Comparison of ENCODE assay signal across 17 mouse cellular contexts in the genomic region with DNA sequence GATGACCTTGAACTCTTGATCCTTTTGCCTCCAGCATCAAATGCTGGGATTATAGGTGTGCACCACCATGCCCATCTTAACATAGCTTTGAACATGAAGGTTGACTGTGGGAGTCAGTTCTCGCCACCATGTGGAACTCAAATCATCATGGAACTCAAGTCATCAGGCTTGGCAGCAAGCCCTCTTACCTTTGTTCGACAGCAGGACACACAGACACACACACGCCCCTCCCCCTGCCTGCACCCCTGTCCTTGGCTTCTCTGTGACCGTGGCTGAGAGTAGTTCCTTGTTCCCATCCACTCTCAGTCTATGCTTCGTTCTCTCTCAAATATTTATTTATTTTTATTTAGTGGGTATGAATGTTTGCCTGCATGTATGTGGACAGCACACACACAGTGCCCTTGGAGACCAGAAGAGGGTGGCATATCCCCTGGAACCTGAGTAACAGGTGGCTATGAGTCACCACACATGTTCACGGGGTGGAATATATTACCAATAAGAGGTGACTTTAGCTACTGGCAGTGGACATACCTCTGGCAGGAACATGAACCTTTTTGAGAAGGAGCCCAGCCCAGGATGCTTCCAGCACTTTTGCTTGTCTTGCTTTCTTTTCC. TPM values are rescaled to one million over a fixed set of nuclear protein-coding genes. Genes with fewer than 3 reads are reported as not detected.
DNase-seq lines count a peak whose midpoint lies in the region; ATAC-seq and TF ChIP-seq lines count a peak whose summit lies in the region.
"Had no signal": no experiment of that assay in that cellular context is flagged by ENCODE, and none has a peak within 500 bp of the region (broad histone marks: within the 10 kb centered on the region; RNA-seq: fewer than 3 reads in every experiment).

No protein-coding gene starts in this region.

- H3K9ac ChIP-seq in intestine, embryonic 16.5 days (ENCODE audit: low read depth, low read length), result no peak overlapping the region
- H3K9ac ChIP-seq in intestine, embryonic 15.5 days, result no peak overlapping the region
- no peak overlapping the region for H3K9ac ChIP-seq in embryonic facial prominence, embryonic 13.5 days
- H3K9ac ChIP-seq: limb, embryonic 15.5 days; midbrain, embryonic 12.5 days had no signal

- no peak overlapping the region for H3K4me3 ChIP-seq in intestine, embryonic 16.5 days (ENCODE audit: low read length)
- H3K4me3 ChIP-seq in intestine, embryonic 15.5 days (replicated peaks), result no peak overlapping the region
- H3K4me3 ChIP-seq in E14TG2a.4 (replicated peaks; ENCODE audit: low read length), result peak overlapping the region; percentile 27
- H3K4me3 ChIP-seq in embryonic facial prominence, embryonic 13.5 days, result no peak overlapping the region
- H3K4me3 ChIP-seq: limb, embryonic 15.5 days; midbrain, embryonic 12.5 days had no signal

- 0 out of 2 replicates have a peak, but pooled peaks cover under 1% of the 10 kb centered on the region for H3K4me1 ChIP-seq in intestine, embryonic 16.5 days (ENCODE audit: control insufficient read depth, insufficient read depth, low read length)
- no peaks in the 10 kb centered on the region for H3K4me1 ChIP-seq in intestine, embryonic 15.5 days (replicated peaks)
- peaks cover 85% of the 10 kb centered on the region for H3K4me1 ChIP-seq in E14TG2a.4 (replicated peaks; ENCODE audit: low read depth, low read length)
- peaks cover 4% of the 10 kb centered on the region for H3K4me1 ChIP-seq in embryonic facial prominence, embryonic 13.5 days
- H3K4me1 ChIP-seq: midbrain, embryonic 12.5 days had no signal

- H3K27ac ChIP-seq in intestine, embryonic 16.5 days (ENCODE audit: low read length), result no peak overlapping the region
- H3K27ac ChIP-seq in intestine, embryonic 15.5 days, result no peak overlapping the region
- H3K27ac ChIP-seq in embryonic facial prominence, embryonic 13.5 days, result no peak overlapping the region
- H3K27ac ChIP-seq: limb, embryonic 15.5 days; midbrain, embryonic 12.5 days had no signal

- H3K9me3 ChIP-seq in intestine, embryonic 16.5 days (ENCODE audit: control insufficient read depth, low read length), result no peaks in the 10 kb centered on the region
- H3K9me3 ChIP-seq in intestine, embryonic 15.5 days, result no peaks in the 10 kb centered on the region
- H3K9me3 ChIP-seq in E14TG2a.4 (ENCODE audit: low read length), result no peaks in the 10 kb centered on the region
- H3K9me3 ChIP-seq in embryonic facial prominence, embryonic 13.5 days, result no peaks in the 10 kb centered on the region
- H3K9me3 ChIP-seq: limb, embryonic 15.5 days; midbrain, embryonic 12.5 days had no signal

- 68% methylated on average over 6 of the region's 6 CpGs for WGBS in intestine, embryonic 16.5 days
- 67% methylated on average over 6 of the region's 6 CpGs for WGBS in intestine, embryonic 15.5 days
- 79% methylated on average over 6 of the region's 6 CpGs for WGBS in embryonic facial prominence, embryonic 13.5 days

- no peak for DNase-seq in ovary, adult 18-20 months (ENCODE audit: low spot score)
- no peak for DNase-seq in embryo, embryonic 9.5 days (ENCODE audit: extremely low spot score)
- DNase-seq: cerebellum, adult 11-12 months; heart, postnatal 36 days; kidney, postnatal 36 days; retina, postnatal 1 day; spleen, adult 18-20 months; thymus, postnatal 4 days had no signal

- ATAC-seq in intestine, embryonic 16.5 days, result peak; percentile 51; the same call in 1 of the 2 replicates
- no peak for ATAC-seq in intestine, embryonic 15.5 days
- 0 out of 2 replicates have a peak, but pooled peaks have one; percentile 58 for ATAC-seq in embryonic facial prominence, embryonic 13.5 days (ENCODE audit: insufficient number of reproducible peaks, insufficient read depth, low FRiP score, low TSS enrichment, low read depth)
- peak; percentile 31; the same call in 1 of the 2 replicates for ATAC-seq in monocyte, adult 5-6 weeks (replicated peaks; ENCODE audit: insufficient number of reproducible peaks, low FRiP score, low TSS enrichment, poor library complexity, severe bottlenecking)
- ATAC-seq: inflammation-experienced regulatory T-cells, adult 6 months had no signal

- no peak overlapping the region for H3K4me2 ChIP-seq in intestine, embryonic 16.5 days (ENCODE audit: low read depth, low read length)
- H3K4me2 ChIP-seq in intestine, embryonic 15.5 days (replicated peaks), result no peak overlapping the region
- H3K4me2 ChIP-seq in embryonic facial prominence, embryonic 13.5 days, result no peak overlapping the region
- H3K4me2 ChIP-seq: heart, embryonic 11.5 days; limb, embryonic 15.5 days; midbrain, embryonic 12.5 days had no signal

- no peak for TF ChIP-seq CTCF in E14TG2a.4 (conservative IDR thresholded peaks at IDR 0.05; ENCODE audit: low read length)

- no peaks in the 10 kb centered on the region for H3K36me3 ChIP-seq in intestine, embryonic 16.5 days (ENCODE audit: control insufficient read depth, insufficient read depth, low read length)
- H3K36me3 ChIP-seq in intestine, embryonic 15.5 days, result no peaks in the 10 kb centered on the region
- H3K36me3 ChIP-seq in E14TG2a.4 (ENCODE audit: insufficient read depth, low read length), result no peaks in the 10 kb centered on the region
- H3K36me3 ChIP-seq in embryonic facial prominence, embryonic 13.5 days, result no peaks in the 10 kb centered on the region
- H3K36me3 ChIP-seq: limb, embryonic 15.5 days; midbrain, embryonic 12.5 days had no signal

- H3K27me3 ChIP-seq in intestine, embryonic 16.5 days (replicated peaks; ENCODE audit: control insufficient read depth, insufficient read depth, low read length), result no peaks in the 10 kb centered on the region
- H3K27me3 ChIP-seq in intestine, embryonic 15.5 days (replicated peaks), result no peaks in the 10 kb centered on the region
- H3K27me3 ChIP-seq in E14TG2a.4 (ENCODE audit: insufficient read depth, low read length), result no peaks in the 10 kb centered on the region
- no peaks in the 10 kb centered on the region for H3K27me3 ChIP-seq in embryonic facial prominence, embryonic 13.5 days
- H3K27me3 ChIP-seq: limb, embryonic 15.5 days; midbrain, embryonic 12.5 days had no signal

RNA-seq across cellular contexts. Expression of a gene that starts 14.4 kb away (rescaled TPM):
- 10.0 and 11.4 TPM in 2 replicates for polyA plus RNA-seq in intestine, embryonic 16.5 days (2015; fragmentation: Nextera tagmentation; extraction: Ambion mirVana)
- polyA plus RNA-seq in intestine, embryonic 15.5 days (2015; fragmentation: Nextera tagmentation; extraction: Ambion mirVana), result 10.1 and 10.2 TPM in 2 replicates
- polyA plus RNA-seq in embryonic facial prominence, embryonic 13.5 days (2015; fragmentation: Nextera tagmentation; extraction: Ambion mirVana), result 6.7 and 9.8 TPM in 2 replicates
- total RNA-seq in monocyte, adult 5-6 weeks (2017), result 36.6 to 103 TPM (median 38.8 TPM) in 3 replicates

RNA-seq across cellular contexts. Expression of a gene that starts 37.5 kb away (rescaled TPM):
- polyA plus RNA-seq in intestine, embryonic 16.5 days (2015; fragmentation: Nextera tagmentation; extraction: Ambion mirVana), result 6.0 and 6.3 TPM in 2 replicates
- 5.3 and 5.9 TPM in 2 replicates for polyA plus RNA-seq in intestine, embryonic 15.5 days (2015; fragmentation: Nextera tagmentation; extraction: Ambion mirVana)
- 1.6 and 2.7 TPM in 2 replicates for polyA plus RNA-seq in embryonic facial prominence, embryonic 13.5 days (2015; fragmentation: Nextera tagmentation; extraction: Ambion mirVana)
- 343 to 455 TPM (median 362 TPM) in 3 replicates for total RNA-seq in monocyte, adult 5-6 weeks (2017)
